Mouse (Mus musculus) heart, embryonic 10.5 days (tissue): ENCODE data around the gene Rbm24. TPM values are rescaled to one million over a fixed set of nuclear protein-coding genes. Genes with fewer than 3 reads are reported as not detected.

Experiments
- DNase-seq: peaks from one replicate; pipeline ENCODE4 v3.0.0-alpha.2; 2017; ENCODE audit warnings: low spot score
- H3K27ac ChIP-seq: fragments of 300-500 bp; sonication (generic); 2 replicates; pipeline ENCODE4 v1.5.1; 2016; ENCODE audit warnings: mild to moderate bottlenecking
- H3K27me3 ChIP-seq: fragments of 300-500 bp; sonication (generic); 2 replicates; pipeline ENCODE4 v1.6.1; 2016; ENCODE audit warnings: mild to moderate bottlenecking; ENCODE audit not compliant: poor library complexity, insufficient read depth, severe bottlenecking
- H3K36me3 ChIP-seq: fragments of 300-500 bp; sonication (generic); 2 replicates; pipeline ENCODE4 v1.6.1; 2016; ENCODE audit warnings: mild to moderate bottlenecking, moderate library complexity
- H3K4me1 ChIP-seq: fragments of 300-500 bp; sonication (generic); 2 replicates; pipeline ENCODE4 v1.6.1; 2016; ENCODE audit warnings: mild to moderate bottlenecking
- H3K4me3 ChIP-seq: fragments of 300-500 bp; sonication (generic); 2 replicates; pipeline ENCODE4 v1.5.1; 2016; ENCODE audit warnings: mild to moderate bottlenecking, moderate library complexity
- H3K9me3 ChIP-seq: fragments of 300-500 bp; sonication (generic); 2 replicates; pipeline ENCODE4 v1.6.1; 2016; ENCODE audit warnings: mild to moderate bottlenecking, moderate library complexity
- WGBS: fragments of 180-500 bp; shearing (Covaris S2); methylation state at CpG from one replicate; pipeline ENCODE4 v1.1.7; 2016; 5-methylcytosine and 5-hydroxymethylcytosine counted together
- polyA plus RNA-seq: library from polyadenylated mRNA; unstranded; fragments of >200 nt; fragmentation: Nextera tagmentation; extraction: Ambion mirVana; gene quantifications from 2 replicates; pipeline ENCODE4 v1.2.1, GENCODE M21; 2016

The Rbm24 gene
- polyA plus RNA-seq, 1 experiment from 2014 or later: 22.9 TPM

DNA sequence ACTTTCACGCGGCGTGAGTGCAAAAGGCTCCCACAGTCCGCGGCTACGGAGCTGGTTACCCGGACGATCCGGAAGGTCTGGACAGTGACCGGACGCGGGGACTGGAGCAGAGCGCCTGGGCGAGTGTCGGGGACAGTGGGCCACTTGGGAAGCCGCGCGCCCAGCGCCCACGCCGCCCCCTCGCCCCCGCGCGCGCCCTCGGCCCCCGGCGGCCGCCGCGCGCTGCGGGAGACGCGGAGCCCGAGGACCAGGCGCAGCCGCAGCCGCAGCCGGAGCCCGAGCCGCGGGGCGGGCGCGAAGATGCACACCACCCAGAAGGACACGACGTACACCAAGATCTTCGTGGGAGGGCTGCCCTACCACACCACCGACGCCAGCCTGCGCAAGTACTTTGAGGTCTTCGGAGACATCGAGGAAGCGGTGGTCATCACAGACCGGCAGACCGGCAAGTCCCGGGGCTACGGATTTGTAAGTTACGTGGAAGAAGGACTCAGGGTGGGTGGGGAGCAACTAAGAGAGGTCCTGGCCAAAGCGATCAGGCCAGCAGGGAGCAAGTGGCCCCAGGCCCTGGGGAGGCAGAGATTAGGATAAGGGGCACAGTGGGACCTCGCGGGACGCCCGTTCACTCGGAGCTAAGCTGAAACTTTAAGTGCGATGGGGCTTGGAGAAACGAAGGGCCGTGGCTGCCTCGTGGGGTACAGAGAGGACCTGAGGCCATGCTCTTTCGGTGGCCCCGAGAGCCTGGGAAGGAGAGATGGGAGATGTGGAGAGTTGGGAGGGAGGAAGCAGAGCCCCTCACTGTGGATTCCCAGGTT lies 704 bp downstream of the Rbm24 start:
- H3K4me1 ChIP-seq: peaks cover 21% of the 10 kb centered on the region
- peak overlapping the region; percentile 79 for H3K4me3 ChIP-seq
- 1% methylated on average over 73 of the region's 73 CpGs for WGBS
- peaks cover 14% of the 10 kb centered on the region for H3K36me3 ChIP-seq
- peak; percentile 76 for DNase-seq
- H3K27ac ChIP-seq: peak overlapping the region; percentile 98
- H3K27me3 ChIP-seq: no peaks in the 10 kb centered on the region
- H3K9me3 ChIP-seq: no peaks in the 10 kb centered on the region

GRCm38 (mm10) chr13:46419648-46420047 lies 1.4 kb downstream of the Rbm24 start:
- H3K4me3 ChIP-seq: peak overlapping the region; percentile 79

GRCm38 (mm10) chr13:46420095-46420494 lies 1.9 kb downstream of the Rbm24 start:
- peaks cover 17% of the 10 kb centered on the region for H3K4me1 ChIP-seq
- 6% methylated on average over 3 of the region's 3 CpGs for WGBS
- peak overlapping the region; percentile 98 for H3K27ac ChIP-seq
- peak overlapping the region; percentile 79 for H3K4me3 ChIP-seq
- DNase-seq: no peak
- H3K36me3 ChIP-seq: peaks cover 21% of the 10 kb centered on the region
- H3K9me3 ChIP-seq: no peaks in the 10 kb centered on the region
- H3K27me3 ChIP-seq: no peaks in the 10 kb centered on the region

More at GRCm38 (mm10) chr13:46419648-46420047, 1.4 kb downstream of the Rbm24 start:
- H3K27me3 ChIP-seq: no peaks in the 10 kb centered on the region
- 5% methylated on average over 7 of the region's 7 CpGs for WGBS
- peaks cover 16% of the 10 kb centered on the region for H3K4me1 ChIP-seq
- H3K9me3 ChIP-seq: no peaks in the 10 kb centered on the region
- peak overlapping the region; percentile 98 for H3K27ac ChIP-seq
- peak; percentile 51 for DNase-seq
- peaks cover 17% of the 10 kb centered on the region for H3K36me3 ChIP-seq

DNA sequence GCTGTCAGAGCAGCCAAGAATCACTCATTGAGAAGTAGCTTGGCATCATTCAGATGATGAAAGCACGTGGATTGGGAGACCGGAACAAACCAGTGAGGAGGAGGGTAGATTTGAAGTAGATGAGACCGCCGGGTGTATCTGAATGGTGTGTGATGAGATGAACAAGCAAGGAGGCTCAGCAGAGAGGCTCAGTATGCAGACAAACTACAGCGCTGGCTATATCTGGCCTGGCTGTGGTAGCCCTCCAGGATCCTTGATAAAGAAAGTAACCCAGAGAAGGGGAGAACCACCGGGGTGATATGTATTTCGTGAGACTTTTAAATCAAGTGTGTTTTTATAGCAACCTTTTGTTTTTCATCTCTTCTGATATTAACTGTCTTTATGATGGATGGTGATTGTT lies 5.6 kb downstream of the Rbm24 start:
- Histone ChIP-seq H3K27me3 (no peaks in the 10 kb centered on the region), H3K4me3 (peak overlapping the region; percentile 79), H3K36me3 (peaks cover 28% of the 10 kb centered on the region), H3K27ac (peak overlapping the region; percentile 98), H3K9me3 (no peaks in the 10 kb centered on the region), H3K4me1 (peaks cover 22% of the 10 kb centered on the region)
- DNase-seq: peak; percentile 70
- WGBS: 49% methylated on average over 7 of the region's 7 CpGs

DNA sequence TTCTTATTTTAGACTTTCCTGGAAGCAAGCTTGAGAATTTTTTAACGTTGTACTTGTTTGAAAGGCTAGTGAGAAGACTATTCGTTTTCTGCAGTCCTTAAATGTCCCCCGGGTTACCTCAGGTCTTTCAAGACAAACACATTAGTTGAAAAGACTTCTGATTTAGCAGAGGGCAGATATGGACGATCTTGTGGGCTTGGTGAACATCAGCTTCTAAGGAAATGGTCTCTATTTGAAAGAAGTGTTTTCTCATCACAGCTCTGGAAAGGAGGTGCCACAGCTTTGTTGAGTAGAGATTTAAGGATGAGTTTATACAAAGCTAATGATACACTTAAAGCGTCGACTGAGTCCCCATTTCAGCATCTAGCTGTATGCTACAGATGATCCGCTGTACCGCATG lies 6.1 kb downstream of the Rbm24 start:
- peak overlapping the region; percentile 98 for H3K27ac ChIP-seq

DNA sequence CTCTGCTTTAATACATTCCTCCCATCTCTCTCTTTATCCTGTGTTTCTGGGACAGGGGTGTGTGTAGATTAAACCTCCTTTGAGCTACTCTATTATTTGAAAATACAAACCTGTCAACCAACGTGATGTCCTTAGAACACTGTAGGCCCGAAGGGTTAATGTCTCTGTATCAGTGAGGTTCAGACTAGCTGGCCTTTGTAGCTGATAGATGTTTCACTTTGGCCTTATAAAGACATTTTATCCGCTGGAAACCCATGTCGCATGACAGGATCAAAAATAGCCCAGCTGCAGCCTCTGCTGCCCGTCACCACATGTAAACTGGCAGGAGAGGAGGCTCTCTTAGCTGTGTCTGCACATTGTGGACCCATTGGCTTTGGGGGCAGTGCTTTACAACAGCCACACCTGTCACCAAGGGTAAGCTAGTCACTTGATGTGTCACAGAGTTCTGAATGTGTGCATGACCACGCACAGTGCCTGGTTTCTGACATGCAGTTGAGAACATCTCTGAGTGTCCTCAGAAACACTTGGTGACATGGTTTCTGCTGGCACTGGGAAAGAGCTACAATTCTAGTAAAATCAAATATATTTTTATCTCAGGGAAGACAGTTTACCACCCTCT lies 8.5 kb downstream of the Rbm24 start:
- H3K4me3 ChIP-seq: peak overlapping the region; percentile 9; the same call in 1 of the 2 replicates
- 36% methylated on average over 6 of the region's 6 CpGs for WGBS
- H3K27me3 ChIP-seq: no peaks in the 10 kb centered on the region
- peaks cover 32% of the 10 kb centered on the region for H3K4me1 ChIP-seq
- H3K36me3 ChIP-seq: peaks cover 46% of the 10 kb centered on the region
- H3K9me3 ChIP-seq: no peaks in the 10 kb centered on the region
- peak; percentile 95 for DNase-seq
- peak overlapping the region; percentile 89 for H3K27ac ChIP-seq

More for the DNA sequence above, 6.1 kb downstream of the Rbm24 start:
- H3K27me3 ChIP-seq: no peaks in the 10 kb centered on the region
- no peaks in the 10 kb centered on the region for H3K9me3 ChIP-seq
- peaks cover 34% of the 10 kb centered on the region for H3K36me3 ChIP-seq
- H3K4me1 ChIP-seq: peaks cover 27% of the 10 kb centered on the region
- H3K4me3 ChIP-seq: peak overlapping the region; percentile 79; the same call in 1 of the 2 replicates
- 75% methylated on average over 8 of the region's 8 CpGs for WGBS
- DNase-seq: no peak

DNA sequence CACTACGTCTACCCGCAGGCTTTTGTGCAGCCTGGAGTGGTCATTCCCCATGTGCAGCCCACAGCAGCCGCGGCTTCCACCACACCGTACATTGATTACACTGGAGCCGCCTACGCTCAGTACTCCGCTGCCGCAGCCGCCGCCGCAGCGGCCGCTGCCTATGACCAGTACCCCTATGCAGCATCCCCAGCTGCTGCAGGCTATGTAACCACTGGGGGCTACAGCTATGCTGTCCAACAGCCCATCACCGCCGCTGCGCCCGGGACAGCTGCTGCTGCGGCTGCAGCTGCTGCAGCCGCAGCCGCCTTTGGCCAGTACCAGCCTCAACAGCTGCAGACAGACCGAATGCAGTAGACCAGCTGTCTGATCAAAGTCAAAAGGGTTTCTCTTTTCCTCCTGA lies 10.7 kb downstream of the Rbm24 start:
- Histone ChIP-seq H3K4me3 (no peak overlapping the region), H3K36me3 (peaks cover 32% of the 10 kb centered on the region), H3K27me3 (no peaks in the 10 kb centered on the region), H3K4me1 (peaks cover 23% of the 10 kb centered on the region), H3K9me3 (no peaks in the 10 kb centered on the region), H3K27ac (peak overlapping the region; percentile 89)
- peak; percentile 70 for DNase-seq
- 71% methylated on average over 22 of the region's 22 CpGs for WGBS

DNA sequence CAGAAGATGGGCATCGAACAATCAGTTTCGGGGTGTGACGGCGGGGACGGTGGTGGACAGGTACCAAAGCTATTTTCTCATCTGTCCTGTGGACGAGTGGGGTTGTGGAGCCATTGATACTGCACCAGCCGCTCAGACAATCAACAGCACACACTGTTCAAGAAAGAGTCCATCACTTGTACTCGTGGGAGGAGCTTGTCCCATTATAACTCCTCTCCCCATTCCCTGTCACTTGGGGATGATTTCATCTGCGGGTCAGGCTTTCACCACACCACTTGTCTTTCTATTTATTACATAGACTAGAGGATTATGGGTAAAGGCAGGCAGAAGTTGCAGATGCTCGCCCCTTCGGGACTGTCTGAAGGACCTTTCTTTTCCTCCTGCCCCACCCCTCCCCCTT lies 11.6 kb downstream of the Rbm24 start:
- Histone ChIP-seq H3K36me3 (peaks cover 27% of the 10 kb centered on the region), H3K4me3 (no peak overlapping the region), H3K9me3 (no peaks in the 10 kb centered on the region), H3K27me3 (no peaks in the 10 kb centered on the region), H3K4me1 (peaks cover 23% of the 10 kb centered on the region), H3K27ac (no peak overlapping the region; the same call in 1 of the 2 replicates)
- DNase-seq: peak; percentile 63
- 67% methylated on average over 11 of the region's 11 CpGs for WGBS

GRCm38 (mm10) chr13:46433880-46434560 lies 15.8 kb downstream of the Rbm24 start:
- no peaks in the 10 kb centered on the region for H3K27me3 ChIP-seq
- no peaks in the 10 kb centered on the region for H3K9me3 ChIP-seq
- H3K4me1 ChIP-seq: peaks cover 11% of the 10 kb centered on the region
- DNase-seq: peak; percentile 36
- H3K4me3 ChIP-seq: no peak overlapping the region
- 46% methylated on average over 8 of the region's 8 CpGs for WGBS
- no peak overlapping the region for H3K27ac ChIP-seq
- H3K36me3 ChIP-seq: peaks cover 15% of the 10 kb centered on the region

- H3K27ac ChIP-seq: no peak overlapping the region
- H3K4me3 ChIP-seq: no peak overlapping the region
- H3K27me3 ChIP-seq: no peaks in the 10 kb centered on the region
- WGBS: 83% methylated on average over 6 of the region's 6 CpGs
- H3K9me3 ChIP-seq: no peaks in the 10 kb centered on the region; the same call in 1 of the 2 replicates
- no peaks in the 10 kb centered on the region; the same call in 1 of the 2 replicates for H3K36me3 ChIP-seq
- no peak for DNase-seq
- H3K4me1 ChIP-seq: peaks cover 12% of the 10 kb centered on the region
Measured at GRCm38 (mm10) chr13:46438960-46439359, 20.7 kb downstream of the Rbm24 start.

- 0 out of 2 replicates have a peak overlapping the region, but pooled peaks have one; percentile 0 for H3K4me3 ChIP-seq
- no peaks in the 10 kb centered on the region for H3K27me3 ChIP-seq
- no peaks in the 10 kb centered on the region; the same call in 1 of the 2 replicates for H3K36me3 ChIP-seq
- H3K9me3 ChIP-seq: no peaks in the 10 kb centered on the region; the same call in 1 of the 2 replicates
- peaks cover 36% of the 10 kb centered on the region for H3K4me1 ChIP-seq
- DNase-seq: no peak
- WGBS: 28% methylated on average over 7 of the region's 7 CpGs
- peak overlapping the region; percentile 73 for H3K27ac ChIP-seq
Measured at GRCm38 (mm10) chr13:46444021-46444420, 25.8 kb downstream of the Rbm24 start.

GRCm38 (mm10) chr13:46446062-46446461 lies 27.8 kb downstream of the Rbm24 start:
- peaks cover 41% of the 10 kb centered on the region for H3K4me1 ChIP-seq
- WGBS: 89% methylated on average over 6 of the region's 6 CpGs
- DNase-seq: no peak
- H3K4me3 ChIP-seq: no peak overlapping the region
- no peak overlapping the region for H3K27ac ChIP-seq
- no peaks in the 10 kb centered on the region; the same call in 1 of the 2 replicates for H3K9me3 ChIP-seq
- no peaks in the 10 kb centered on the region; the same call in 1 of the 2 replicates for H3K36me3 ChIP-seq
- no peaks in the 10 kb centered on the region for H3K27me3 ChIP-seq
